Mouse (Mus musculus): ENCODE measurements at regions not wholly inside any gene's neighbourhood (a gene's known extent, or its start where the extent isn't known, plus 50 kb on each side); places are given as distances from the start of the nearest gene placed in this dataset.
A peak's percentile ranks its signal among the peaks of the same experiment; 100 is the strongest.

DNA sequence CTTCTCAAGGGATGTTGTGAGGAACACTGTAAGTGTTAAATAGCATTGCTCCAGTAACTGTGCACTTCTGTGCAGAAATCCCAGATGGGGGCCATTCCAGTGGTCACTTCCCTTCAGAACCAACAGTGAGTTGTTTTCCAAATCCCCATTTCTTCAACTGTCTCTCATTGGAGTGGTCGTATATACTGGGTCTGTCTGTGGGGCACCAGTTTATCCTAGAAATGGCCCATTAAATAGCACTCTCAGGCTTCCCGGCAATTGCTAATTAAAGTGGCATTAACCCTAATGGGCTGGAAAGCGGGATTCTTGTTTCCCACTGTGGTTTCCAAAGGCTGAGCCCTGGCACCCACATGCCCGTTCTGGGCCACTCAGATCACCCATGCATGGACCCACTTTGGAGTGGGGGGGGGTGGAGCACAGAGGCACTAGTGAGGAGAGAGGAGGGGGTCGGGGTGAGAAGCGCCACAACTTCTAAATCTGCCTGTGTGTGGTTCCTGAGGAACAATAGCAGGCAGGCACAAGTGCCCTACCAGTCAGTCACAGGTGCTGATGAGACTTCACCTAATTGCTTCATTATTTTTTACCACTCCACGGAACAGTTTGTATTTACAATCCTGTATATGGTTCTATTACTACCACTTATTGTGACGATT, 78.1 kb downstream of the Fam204a start:
- no peak for DNase-seq

DNA sequence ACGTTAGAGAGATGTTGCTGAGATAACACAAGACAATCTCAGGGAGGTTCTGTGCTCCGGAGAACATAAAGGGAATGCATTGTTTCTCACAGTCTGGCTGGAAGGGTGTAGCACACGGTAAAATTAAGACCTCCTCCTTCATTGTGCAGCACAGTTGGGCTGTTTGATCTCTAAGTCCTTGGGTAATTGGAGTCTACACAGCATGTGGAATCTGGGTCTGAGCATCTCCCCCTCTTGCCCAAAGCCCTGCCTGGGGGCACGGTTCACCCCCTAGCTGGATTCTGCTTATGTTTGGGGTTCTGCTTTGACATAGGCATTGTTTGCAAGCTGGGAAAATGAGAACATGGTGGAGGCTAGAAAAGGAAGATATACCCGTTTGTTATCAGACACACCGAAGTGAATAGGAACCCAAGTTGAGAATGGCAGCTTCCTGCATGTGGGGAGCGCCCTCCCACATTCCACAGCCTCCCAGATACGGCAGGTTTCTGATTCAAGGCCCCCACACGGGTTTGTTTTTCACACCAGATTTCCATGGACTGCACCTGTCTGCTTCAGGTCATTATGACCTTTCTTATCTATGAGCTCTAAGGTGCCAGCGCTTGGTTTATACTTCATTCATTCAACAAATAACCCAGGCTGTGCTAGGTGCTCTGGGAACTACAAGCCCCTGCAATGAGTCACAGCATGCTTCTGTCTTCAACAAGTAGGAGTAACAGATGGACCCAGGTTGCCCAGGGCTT, 79.9 kb downstream of the Fam204a start:
- no peak for DNase-seq

DNA sequence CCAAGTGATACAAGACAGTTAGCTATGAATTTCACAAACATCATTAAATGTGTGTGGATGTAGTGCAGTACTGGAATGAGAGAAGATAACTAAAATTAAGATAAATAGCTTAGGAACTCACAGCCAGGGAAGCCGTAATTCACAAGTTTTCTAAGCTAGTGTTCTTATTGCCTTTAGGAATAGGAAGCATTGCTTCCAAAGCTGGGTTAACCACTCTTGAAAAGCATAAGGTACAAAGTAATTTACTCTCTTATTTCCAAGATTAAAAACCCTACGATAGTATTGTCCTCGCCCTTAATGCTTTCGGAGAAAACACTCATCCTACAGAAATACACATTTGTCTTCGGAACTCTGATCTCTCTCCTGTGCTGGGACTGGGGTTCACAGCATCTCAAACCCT, 81.3 kb downstream of the Fam204a start:
- no peak for DNase-seq

- DNase-seq = peak; percentile 80
Measured at GRCm38 (mm10) chr19:60144336-60144989, 82.0 kb downstream of the Fam204a start.

GRCm38 (mm10) chr19:60138881-60139280, 87.6 kb downstream of the Fam204a start:
- DNase-seq = no peak

DNA sequence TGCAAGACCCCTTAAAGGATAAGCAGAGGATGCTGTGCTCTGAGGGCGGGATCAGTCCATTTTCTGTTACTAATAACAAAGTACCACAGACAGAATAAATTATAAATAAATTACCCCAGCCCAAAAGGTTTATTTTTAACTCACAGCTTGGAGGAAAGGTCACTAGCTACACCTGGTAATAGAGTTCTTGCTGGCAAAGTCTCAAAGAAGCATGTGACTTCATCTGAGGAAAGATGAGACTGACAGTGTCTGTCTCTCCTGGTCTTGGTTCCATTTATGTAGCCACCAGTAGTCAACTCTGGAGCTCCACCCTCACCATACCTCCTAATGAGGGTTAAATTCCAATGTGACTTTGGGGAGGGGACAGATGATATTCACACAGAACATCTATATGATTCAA, 90.0 kb downstream of the Fam204a start:
- DNase-seq = no peak

DNA sequence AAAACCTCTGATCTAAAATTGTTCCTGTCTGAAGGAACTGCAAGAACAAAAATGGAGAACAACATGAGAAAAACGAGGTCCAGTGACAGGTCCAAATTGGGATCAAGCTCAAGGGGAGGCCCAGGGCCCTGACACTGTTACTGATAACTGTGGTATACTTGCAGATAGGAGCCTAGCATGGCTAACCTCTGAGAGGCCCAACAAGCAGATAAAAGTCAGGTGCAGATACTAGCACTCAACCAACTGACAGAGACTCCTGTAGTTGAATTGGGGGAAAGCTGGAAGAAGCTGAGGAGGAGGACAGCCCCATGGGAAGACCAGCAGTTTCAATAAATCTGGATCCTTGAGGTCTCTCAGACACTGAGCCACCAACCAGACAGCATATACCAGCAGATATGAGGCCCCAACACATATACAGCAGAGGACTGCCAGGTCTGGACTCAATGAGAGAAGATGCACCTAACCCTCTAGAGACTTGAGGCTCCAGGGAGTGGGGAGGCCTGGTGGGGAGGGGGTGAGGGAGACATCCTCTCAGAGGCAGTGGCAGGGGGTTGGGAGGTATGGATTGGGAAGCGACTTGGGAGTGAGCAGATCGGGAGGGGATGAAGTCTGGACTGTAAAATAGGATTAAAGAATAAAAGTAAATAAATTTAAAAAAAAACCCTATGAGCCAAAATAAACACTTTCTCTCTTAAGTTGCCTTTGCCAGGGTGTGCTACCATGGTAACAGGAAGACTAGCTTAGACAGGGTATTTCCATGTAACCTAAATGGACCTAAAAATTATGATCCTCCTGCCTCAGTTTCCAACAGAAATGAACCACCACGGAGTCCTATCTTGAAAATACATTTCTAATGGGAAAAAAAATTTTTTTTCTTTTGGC, 91.8 kb downstream of the Fam204a start:
- DNase-seq = peak; percentile 50

DNA sequence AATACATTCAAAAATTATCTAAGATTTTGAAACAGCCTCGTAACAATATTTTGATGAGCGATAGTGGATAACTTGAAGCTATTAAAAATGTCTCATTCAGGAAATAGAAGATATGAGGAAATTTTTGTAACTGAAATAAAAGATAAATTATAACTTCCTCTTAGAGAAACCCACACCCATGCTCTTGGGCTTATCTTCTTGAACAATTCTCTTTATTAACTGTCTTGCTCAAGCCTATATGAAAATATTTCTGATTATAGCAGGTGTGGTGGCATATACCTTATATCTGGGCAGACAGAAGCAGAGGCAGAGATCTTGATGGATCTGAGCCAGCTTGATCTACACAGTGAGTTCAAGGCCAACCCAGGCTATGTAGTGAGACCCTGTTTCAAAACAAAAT, 96.9 kb downstream of the Fam204a start:
- DNase-seq = no peak

- no peak for DNase-seq
Measured at GRCm38 (mm10) chr19:60124638-60125037, 101.9 kb downstream of the Fam204a start.

DNA sequence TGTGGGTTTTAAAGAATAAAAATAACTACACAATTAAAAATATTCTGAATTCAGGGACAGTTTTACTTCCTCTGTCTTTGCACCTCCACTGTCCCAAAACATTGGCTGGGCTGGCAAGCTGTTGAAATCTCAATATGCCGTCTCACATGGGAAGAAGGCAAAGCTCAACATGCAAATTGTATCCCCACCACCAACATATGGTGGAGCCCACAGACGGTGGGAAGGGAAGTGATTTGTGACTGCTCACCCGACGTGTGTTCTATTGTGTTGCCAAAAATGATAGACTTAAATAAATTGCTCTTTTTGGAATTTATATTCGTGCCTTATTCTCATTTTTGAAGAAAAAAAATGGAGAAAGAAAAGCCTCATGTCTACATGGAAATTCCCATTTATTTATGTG, 105.6 kb downstream of the Fam204a start:
- DNase-seq = no peak

DNA sequence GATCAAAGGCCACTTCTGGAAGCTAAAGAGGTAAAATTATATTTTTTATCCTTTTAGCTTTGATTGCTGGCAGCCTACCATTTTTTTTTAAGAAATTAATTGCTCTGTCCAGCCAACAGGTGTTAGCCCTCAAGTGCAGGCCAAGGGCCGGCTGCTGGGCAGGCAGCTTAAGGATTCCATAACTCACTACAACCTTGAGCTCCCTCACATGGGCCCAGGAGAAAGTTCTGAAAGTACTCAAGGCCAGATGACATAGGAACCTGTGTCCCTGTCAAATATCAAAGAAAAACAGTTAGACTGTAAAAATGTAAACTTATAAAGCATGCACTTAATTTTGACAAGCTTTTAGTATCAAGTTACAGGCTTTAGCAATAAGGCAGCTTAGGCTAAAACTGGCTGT, 107.5 kb downstream of the Fam204a start:
- DNase-seq = no peak

GRCm38 (mm10) chr19:60113666-60114388, 112.7 kb downstream of the Fam204a start:
- no peak for DNase-seq

- DNase-seq = no peak
Measured at GRCm38 (mm10) chr19:60110278-60110677, 116.2 kb downstream of the Fam204a start.

GRCm38 (mm10) chr19:60109488-60109887, 117.0 kb downstream of the Fam204a start:
- DNase-seq = no peak

DNA sequence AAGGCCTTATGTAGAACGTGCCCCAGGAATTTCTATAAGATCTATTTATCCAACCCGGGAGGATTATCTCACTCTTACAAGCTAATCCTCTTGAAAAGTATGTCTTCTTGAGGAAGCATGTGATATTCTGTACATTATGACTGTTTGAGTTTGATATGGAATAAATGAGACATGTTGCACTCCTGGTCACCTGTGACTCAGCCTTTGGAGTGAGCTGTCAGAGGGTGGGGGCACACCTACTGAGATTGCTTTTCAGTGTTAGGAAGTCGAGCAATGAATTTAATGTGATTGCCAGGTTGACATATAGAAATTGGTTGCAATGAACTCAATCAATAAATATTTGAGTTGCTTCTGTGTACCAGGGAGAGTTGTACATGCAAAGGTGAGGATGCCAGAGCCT, 128.6 kb downstream of the Fam204a start:
- no peak for DNase-seq

DNA sequence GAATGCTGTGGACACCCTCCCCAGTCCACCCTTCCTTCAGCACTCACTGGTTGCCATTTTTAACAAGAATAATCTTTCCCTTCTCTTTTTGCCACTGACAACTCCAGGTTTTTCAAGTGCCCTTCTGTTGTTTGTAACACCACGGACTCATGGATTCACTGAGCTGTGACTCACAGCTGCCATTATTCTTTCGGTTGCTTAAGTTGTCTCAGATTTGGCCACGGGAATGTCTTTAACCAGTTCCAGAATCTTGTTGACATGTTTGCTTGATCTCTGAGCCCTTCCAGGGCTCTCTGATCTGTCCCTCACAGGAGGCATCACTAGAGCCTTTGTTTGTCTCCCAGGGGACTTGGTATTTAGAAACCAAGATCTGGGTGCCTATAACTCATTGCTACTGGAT, 131.5 kb upstream of the Rab11fip2 start:
- DNase-seq = no peak

DNA sequence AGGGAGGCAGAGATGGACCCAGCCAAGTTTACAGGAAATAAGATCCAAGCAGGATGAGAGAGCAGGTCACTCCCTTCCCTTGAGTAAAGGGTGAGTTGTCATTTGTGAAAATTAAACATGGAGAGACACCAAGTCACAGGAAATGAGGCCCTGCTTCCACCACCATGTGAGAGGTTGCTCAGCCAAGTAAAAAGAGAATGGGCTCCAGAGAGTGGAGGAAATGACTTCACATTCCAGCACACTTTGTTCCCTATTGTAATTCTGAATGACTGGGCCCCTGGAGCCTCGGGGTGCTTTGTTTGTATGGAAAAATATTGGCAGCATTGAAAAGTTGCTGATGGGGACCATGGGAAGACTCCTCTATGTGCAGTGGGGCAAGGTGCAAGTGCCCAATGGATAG, 129.9 kb upstream of the Rab11fip2 start:
- no peak for DNase-seq

DNA sequence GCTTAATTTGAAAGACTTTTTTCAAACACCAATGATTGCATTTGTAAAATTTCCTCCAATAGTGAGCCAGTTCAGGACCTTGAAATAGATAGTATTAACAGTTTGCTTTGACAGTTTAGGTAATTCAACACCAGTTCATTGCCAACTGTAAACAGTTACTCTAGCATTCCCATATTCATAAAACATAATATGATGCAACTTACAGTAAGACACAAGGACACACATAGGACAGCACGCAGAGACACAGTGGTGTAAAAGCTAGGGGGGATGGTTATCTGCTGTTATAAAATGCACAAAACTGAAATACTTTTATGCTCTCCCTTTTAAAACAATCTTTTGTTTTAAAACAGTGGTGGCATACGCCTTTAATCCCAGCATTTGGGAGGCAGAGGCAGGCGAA, 122.7 kb upstream of the Rab11fip2 start:
- no peak for DNase-seq

- no peak for DNase-seq
Measured at GRCm38 (mm10) chr19:60055121-60055874, 111.8 kb upstream of the Rab11fip2 start.

GRCm38 (mm10) chr19:60051151-60051550, 107.7 kb upstream of the Rab11fip2 start:
- no peak for DNase-seq

DNA sequence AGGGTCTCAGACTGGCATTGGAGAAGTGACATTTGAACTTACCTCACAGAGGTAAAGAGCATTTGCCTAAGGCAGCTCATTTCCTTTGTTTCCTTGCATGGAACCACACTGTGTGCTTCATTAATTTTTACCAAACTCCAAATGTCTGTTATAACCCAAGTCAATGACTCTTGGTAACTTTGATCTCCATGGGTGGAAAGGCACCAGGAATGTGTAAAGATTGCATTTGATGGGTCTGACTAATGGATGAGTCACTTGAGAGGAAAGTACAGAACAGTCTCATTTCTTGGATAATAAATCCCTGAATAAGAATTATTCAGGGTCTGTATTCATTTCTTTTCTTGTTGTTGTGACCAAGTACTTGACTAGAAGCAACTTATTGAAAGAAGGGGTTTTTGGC, 97.3 kb upstream of the Rab11fip2 start:
- no peak for DNase-seq

DNA sequence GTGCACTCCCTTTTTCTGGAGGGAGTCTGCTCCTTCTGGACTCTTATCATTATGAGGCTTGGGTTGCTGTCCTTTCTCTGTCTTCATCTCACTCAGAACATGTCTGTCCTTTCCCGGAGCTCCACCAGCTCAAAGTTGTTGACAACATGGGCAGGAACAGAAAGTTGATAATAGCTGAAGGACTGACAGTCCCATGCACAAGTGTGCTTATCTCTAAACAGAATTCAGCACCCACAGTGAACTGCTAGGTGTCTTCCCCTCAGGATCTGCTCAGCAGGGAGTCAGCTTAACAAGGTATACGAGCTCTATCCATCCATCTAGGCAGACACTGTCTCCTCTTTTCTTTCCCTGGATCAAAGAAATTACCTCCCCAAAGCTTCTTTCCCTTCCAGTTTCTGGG, 89.2 kb upstream of the Rab11fip2 start:
- no peak for DNase-seq

All from liver (tissue).